Mouse (Mus musculus) CD4-positive, CD25-positive, alpha-beta regulatory T cell, adult 2 months (primary cell): ENCODE measurements at regions not wholly inside any gene's neighbourhood (a gene's known extent, or its start where the extent isn't known, plus 50 kb on each side); places are given as distances from the start of the nearest gene placed in this dataset.
A peak's percentile ranks its signal among the peaks of the same experiment; 100 is the strongest.

Experiments used
- DNase-seq: peaks from one replicate; pipeline ENCODE4 v3.0.0-alpha.2; 2012; ENCODE audit warnings: low read depth, low spot score

GRCm38 (mm10) chr16:25584337-25585069 is 99.1 kb upstream of the Trp63 start:
- no peak for DNase-seq

- no peak for DNase-seq
Measured at GRCm38 (mm10) chr16:25585070-25585454, 98.5 kb upstream of the Trp63 start.

DNA sequence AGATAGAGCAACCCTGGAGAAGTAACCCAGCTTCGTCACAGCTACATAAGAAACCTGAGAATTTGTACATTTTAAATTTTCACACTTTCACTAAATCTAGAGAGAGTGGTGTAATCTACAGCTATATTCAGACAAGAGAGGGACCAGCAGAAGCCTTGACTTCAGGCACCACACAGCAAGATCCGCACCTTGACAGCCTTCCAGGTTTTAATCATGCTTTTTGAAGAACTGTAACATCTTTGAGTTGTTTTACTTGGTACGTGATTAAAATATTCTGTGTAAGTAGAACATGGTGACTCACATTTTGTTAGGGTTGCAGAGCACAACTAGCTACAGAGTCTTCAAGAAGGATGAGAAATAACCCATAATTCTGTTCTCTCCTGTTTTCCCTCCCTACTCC is 97.6 kb upstream of the Trp63 start:
- no peak for DNase-seq

GRCm38 (mm10) chr16:25587879-25588347 is 95.7 kb upstream of the Trp63 start:
- DNase-seq, result peak; percentile 7

GRCm38 (mm10) chr16:25597435-25597834 is 86.1 kb upstream of the Trp63 start:
- no peak for DNase-seq

GRCm38 (mm10) chr16:25603121-25603520 is 80.4 kb upstream of the Trp63 start:
- no peak for DNase-seq

DNA sequence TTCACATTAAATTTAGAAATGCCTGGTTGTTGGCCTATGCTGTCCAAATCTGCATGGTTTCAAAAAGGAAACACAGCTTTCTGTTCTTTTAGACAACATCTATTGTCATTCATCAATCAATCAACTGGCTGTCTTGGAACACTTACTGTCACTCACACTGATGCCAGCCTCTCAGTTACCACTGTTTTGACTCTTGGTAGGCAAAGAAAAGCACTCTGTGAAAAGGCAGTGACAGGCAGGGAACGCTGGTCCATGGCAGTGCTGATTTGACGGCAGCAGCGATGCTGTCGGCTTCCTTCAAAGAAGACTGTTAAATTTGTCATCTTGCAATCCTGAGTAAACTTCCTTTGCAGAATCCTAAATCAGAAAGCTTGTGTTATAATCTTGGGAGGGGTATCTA is 68.3 kb upstream of the Trp63 start:
- DNase-seq, result no peak

DNA sequence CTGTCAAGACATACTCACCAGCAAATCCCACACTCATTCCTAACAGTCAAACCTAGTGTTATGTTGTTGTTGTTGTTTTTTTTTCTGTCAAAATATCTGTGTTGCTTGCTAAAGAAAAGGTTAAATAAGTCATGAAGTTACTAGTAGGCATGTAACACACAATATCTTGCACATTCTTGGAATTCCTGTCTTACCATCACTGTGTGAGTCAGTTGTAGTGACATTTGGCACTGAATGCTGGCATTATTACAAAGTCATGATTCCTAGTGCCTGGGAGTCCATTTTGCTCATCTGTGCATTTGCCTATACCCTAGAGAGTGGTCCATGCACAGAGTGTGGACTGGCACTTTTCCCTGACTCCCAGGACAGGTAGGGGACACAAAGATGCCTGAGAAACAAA is 67.9 kb upstream of the Trp63 start:
- no peak for DNase-seq

- DNase-seq, result no peak
Measured at GRCm38 (mm10) chr16:25618898-25619297, 64.7 kb upstream of the Trp63 start.

GRCm38 (mm10) chr16:25622651-25623050 is 60.9 kb upstream of the Trp63 start:
- no peak for DNase-seq

DNA sequence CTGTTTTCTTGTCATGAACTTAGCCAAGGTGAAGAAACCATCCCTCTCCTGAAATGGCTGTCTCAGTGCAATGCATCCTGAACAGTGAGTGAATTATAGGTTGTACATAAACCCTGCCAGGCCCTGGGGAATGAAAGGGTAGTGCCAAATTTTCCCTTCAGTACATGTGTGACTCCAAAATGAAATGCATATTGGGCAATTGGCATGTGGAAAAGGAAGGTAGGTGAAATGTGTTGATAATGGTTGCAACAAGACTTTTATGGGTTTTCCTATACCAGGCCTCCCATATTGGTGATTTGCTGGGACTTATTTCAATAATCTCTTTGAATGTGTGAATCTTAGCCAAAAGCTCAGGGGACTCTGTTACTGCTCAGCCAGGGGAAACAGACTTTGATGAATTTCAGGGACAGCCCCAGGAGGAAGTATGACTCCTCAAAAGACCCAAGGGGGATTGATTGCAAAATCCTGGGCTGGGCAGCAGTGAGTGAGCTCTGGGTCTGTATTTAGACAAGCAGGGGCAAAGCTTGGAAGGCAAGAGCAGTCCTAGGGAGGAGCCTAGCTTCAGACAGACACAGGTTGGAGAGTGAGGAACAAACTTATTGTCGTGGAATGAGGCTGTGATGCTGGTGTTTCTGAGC is 59.5 kb upstream of the Trp63 start:
- DNase-seq, result no peak

GRCm38 (mm10) chr16:25629750-25630149 is 53.8 kb upstream of the Trp63 start:
- DNase-seq, result no peak

GRCm38 (mm10) chr16:25631139-25631716 is 52.3 kb upstream of the Trp63 start:
- DNase-seq, result no peak
